Mouse (Mus musculus) heart, embryonic 14.5 days (tissue): Measurements from ENCODE around the gene Lrrc8c. TPM values are rescaled to one million over a fixed set of nuclear protein-coding genes. Genes with fewer than 3 reads are reported as not detected.
A peak's percentile ranks its signal among the peaks of the same experiment; 100 is the strongest.

ENCODE experiments used
- ATAC-seq: fragments of 200-750 bp; cut with Nextera tagmentation; 2 replicates; pipeline ENCODE4 v1.8.0; 2017; ENCODE audit warnings: low read depth, moderate TSS enrichment; ENCODE audit not compliant: insufficient number of reproducible peaks, insufficient read depth, low FRiP score
- H3K27ac ChIP-seq, 2 experiments: fragments of 200-500 bp in 1 of 2; fragments of 300-500 bp in 1 of 2; sonication (generic) in 1 of 2; replicated peaks in 1 of 2; 2 replicates each; pipeline ENCODE4 v1.5.1; 2012 to 2014; ENCODE audit warnings: low read depth in 2 of 2, low read length in 2 of 2, control low read depth in 1 of 2, mild to moderate bottlenecking in 1 of 2, mixed read lengths in 1 of 2; ENCODE audit not compliant: control insufficient read depth in 1 of 2, insufficient read depth in 1 of 2
- H3K27me3 ChIP-seq: fragments of 300-500 bp; sonication (generic); 2 replicates; pipeline ENCODE4 v1.6.1; 2014; ENCODE audit warnings: mild to moderate bottlenecking, low read length, control low read depth; ENCODE audit not compliant: control insufficient read depth, insufficient read depth
- H3K36me3 ChIP-seq: fragments of 300-500 bp; sonication (generic); 2 replicates; pipeline ENCODE4 v1.6.1; 2014; ENCODE audit warnings: mild to moderate bottlenecking, control low read depth, low read length, mixed read lengths; ENCODE audit not compliant: control insufficient read depth, insufficient read depth
- H3K4me1 ChIP-seq, 2 experiments: fragments of 200-500 bp in 1 of 2; fragments of 300-500 bp in 1 of 2; sonication (generic) in 1 of 2; 2 replicates each; pipeline ENCODE4 v1.6.1; 2012 to 2014; ENCODE audit warnings: low read length in 2 of 2, control low read depth in 1 of 2, mixed read lengths in 1 of 2; ENCODE audit not compliant: control insufficient read depth in 2 of 2, insufficient read depth in 2 of 2
- H3K4me2 ChIP-seq: fragments of 300-500 bp; sonication (generic); 2 replicates; pipeline ENCODE4 v1.6.1; 2014; ENCODE audit warnings: mild to moderate bottlenecking, low read length
- H3K4me3 ChIP-seq, 2 experiments: fragments of 200-500 bp in 1 of 2; fragments of 300-500 bp in 1 of 2; sonication (generic) in 1 of 2; 2 replicates each; pipeline ENCODE4 v1.5.1; 2012 to 2014; ENCODE audit warnings: low read length in 2 of 2, mild to moderate bottlenecking in 2 of 2, control low read depth in 1 of 2, low read depth in 1 of 2, moderate library complexity in 1 of 2; ENCODE audit not compliant: control insufficient read depth in 1 of 2, insufficient read depth in 1 of 2
- H3K9ac ChIP-seq: fragments of 300-500 bp; sonication (generic); 2 replicates; pipeline ENCODE4 v1.6.1; 2014; ENCODE audit warnings: mild to moderate bottlenecking, low read length
- H3K9me3 ChIP-seq: fragments of 300-500 bp; sonication (generic); 2 replicates; pipeline ENCODE4 v1.6.1; 2016; ENCODE audit warnings: low read length, control low read depth; ENCODE audit not compliant: control insufficient read depth
- WGBS: fragments of 180-500 bp; shearing (Covaris S2); extraction: QIAGEN DNeasy Blood & Tissue Kit; methylation state at CpG from one replicate; pipeline ENCODE4 v1.1.7; 2014; 5-methylcytosine and 5-hydroxymethylcytosine counted together
- polyA plus RNA-seq: library from polyadenylated mRNA; unstranded; fragments of >200 nt; fragmentation: Nextera tagmentation; extraction: Ambion mirVana; gene quantifications from 2 replicates; pipeline ENCODE4 v1.2.1, GENCODE M21; 2014

Gene Lrrc8c
- polyA plus RNA-seq, 1 experiment from 2014 or later = 21.7 TPM

- H3K9me3 ChIP-seq = no peaks in the 10 kb centered on the region
- 88% methylated on average over 6 of the region's 6 CpGs for WGBS
- H3K4me2 ChIP-seq = no peak overlapping the region
- H3K27me3 ChIP-seq = no peaks in the 10 kb centered on the region
- no peak for ATAC-seq
- H3K36me3 ChIP-seq = peaks cover 27% of the 10 kb centered on the region
- no peaks in the 10 kb centered on the region for H3K4me1 ChIP-seq
- no peak overlapping the region for H3K9ac ChIP-seq
- no peak overlapping the region for H3K27ac ChIP-seq
- H3K4me3 ChIP-seq = no peak overlapping the region
Measured at GRCm38 (mm10) chr5:105556291-105556690, 37.1 kb downstream of the Lrrc8c start.

- no peak overlapping the region for H3K27ac ChIP-seq
- no peak overlapping the region for H3K4me2 ChIP-seq
- no peak overlapping the region for H3K4me3 ChIP-seq
- ATAC-seq = no peak
- peaks cover 0 to 9% of the 10 kb centered on the region in 2 experiments; a peak in 3 of 4 replicates for H3K4me1 ChIP-seq
- WGBS = 94% methylated on average over 3 of the region's 3 CpGs
- no peak overlapping the region for H3K9ac ChIP-seq
- no peaks in the 10 kb centered on the region for H3K27me3 ChIP-seq
- peaks cover 18% of the 10 kb centered on the region for H3K36me3 ChIP-seq
- no peaks in the 10 kb centered on the region for H3K9me3 ChIP-seq
Measured at GRCm38 (mm10) chr5:105557346-105557745, 38.2 kb downstream of the Lrrc8c start.

- Histone ChIP-seq H3K9me3 (no peaks in the 10 kb centered on the region), H3K4me3 (no peak overlapping the region), H3K4me1 (peaks cover 0 to 12% of the 10 kb centered on the region in 2 experiments; a peak in 3 of 4 replicates), H3K27ac (no peak overlapping the region), H3K36me3 (peaks cover 13% of the 10 kb centered on the region), H3K27me3 (no peaks in the 10 kb centered on the region), H3K4me2 (no peak overlapping the region), H3K9ac (no peak overlapping the region)
- no peak for ATAC-seq
- 81% methylated on average over 4 of the region's 4 CpGs for WGBS
Measured at GRCm38 (mm10) chr5:105557777-105558240, 38.6 kb downstream of the Lrrc8c start.

GRCm38 (mm10) chr5:105558517-105558916 lies 39.3 kb downstream of the Lrrc8c start:
- Histone ChIP-seq H3K27me3 (no peaks in the 10 kb centered on the region), H3K27ac (no peak overlapping the region), H3K4me2 (no peak overlapping the region), H3K4me1 (peaks cover 0 to 12% of the 10 kb centered on the region in 2 experiments; a peak in 3 of 4 replicates), H3K9me3 (no peaks in the 10 kb centered on the region), H3K9ac (no peak overlapping the region), H3K4me3 (no peak overlapping the region), H3K36me3 (peaks cover 12% of the 10 kb centered on the region)
- no peak for ATAC-seq
- 93% methylated on average over 4 of the region's 4 CpGs for WGBS

- Histone ChIP-seq H3K9ac (no peak overlapping the region), H3K4me3 (no peak overlapping the region), H3K36me3 (peaks cover 18% of the 10 kb centered on the region), H3K27me3 (no peaks in the 10 kb centered on the region), H3K9me3 (no peaks in the 10 kb centered on the region), H3K27ac (peak overlapping the region in 1 of 2 experiments; percentile 17; a peak in 1 of 4 replicates), H3K4me1 (peaks cover 7 to 28% of the 10 kb centered on the region in 2 experiments), H3K4me2 (no peak overlapping the region)
- no peak for ATAC-seq
Measured at GRCm38 (mm10) chr5:105561926-105562325, 42.7 kb downstream of the Lrrc8c start.

GRCm38 (mm10) chr5:105564761-105565160 lies 45.6 kb downstream of the Lrrc8c start:
- WGBS = 50% methylated on average over 4 of the region's 4 CpGs
- Histone ChIP-seq H3K36me3 (peaks cover 11% of the 10 kb centered on the region), H3K27me3 (no peaks in the 10 kb centered on the region), H3K9ac (no peak overlapping the region), H3K9me3 (no peaks in the 10 kb centered on the region), H3K27ac (no peak overlapping the region), H3K4me1 (peaks cover 7 to 31% of the 10 kb centered on the region in 2 experiments), H3K4me2 (no peak overlapping the region), H3K4me3 (no peak overlapping the region)
- ATAC-seq = no peak

- 0 out of 2 replicates have a peak, but pooled peaks cover 9% of the 10 kb centered on the region for H3K36me3 ChIP-seq
- WGBS = 54% methylated on average over 4 of the region's 4 CpGs
- H3K9me3 ChIP-seq = no peaks in the 10 kb centered on the region
- ATAC-seq = no peak
- H3K9ac ChIP-seq = no peak overlapping the region
- H3K4me3 ChIP-seq = no peak overlapping the region
- no peak overlapping the region for H3K27ac ChIP-seq
- no peak overlapping the region for H3K4me2 ChIP-seq
- H3K27me3 ChIP-seq = no peaks in the 10 kb centered on the region
- H3K4me1 ChIP-seq = peaks cover 7 to 31% of the 10 kb centered on the region in 2 experiments
Measured at GRCm38 (mm10) chr5:105565824-105566223, 46.6 kb downstream of the Lrrc8c start.

- no peak for ATAC-seq
Measured at GRCm38 (mm10) chr5:105566852-105567412, 47.7 kb downstream of the Lrrc8c start.

More at GRCm38 (mm10) chr5:105566852-105567412, 47.7 kb downstream of the Lrrc8c start:
- Histone ChIP-seq H3K4me3 (no peak overlapping the region), H3K27ac (no peak overlapping the region), H3K4me2 (no peak overlapping the region), H3K36me3 (0 out of 2 replicates have a peak, but pooled peaks cover 9% of the 10 kb centered on the region), H3K9ac (no peak overlapping the region), H3K27me3 (no peaks in the 10 kb centered on the region), H3K4me1 (peaks cover 7 to 26% of the 10 kb centered on the region in 2 experiments), H3K9me3 (no peaks in the 10 kb centered on the region)
- 69% methylated on average over 7 of the region's 7 CpGs for WGBS
